In genomic region chr2:26964724-26965370, GRCm38 (mm10) we compare ENCODE assay signal across 8 mouse cellular contexts. TPM values are rescaled to one million over a fixed set of nuclear protein-coding genes. Genes with fewer than 3 reads are reported as not detected.
DNase-seq lines count a peak whose midpoint lies in the region; ATAC-seq and TF ChIP-seq lines count a peak whose summit lies in the region.

No protein-coding gene starts in this region.

- H3K4me2 ChIP-seq in embryonic facial prominence, embryonic 11.5 days (ENCODE audit: low read depth, low read length): peak overlapping the region; percentile 53
- peak overlapping the region; percentile 71 for H3K4me2 ChIP-seq in hindbrain, postnatal 0 days (ENCODE audit: low read depth, low read length)
- H3K4me2 ChIP-seq in midbrain, postnatal 0 days (ENCODE audit: low read depth, low read length, poor library complexity, severe bottlenecking): peak overlapping the region; percentile 79

- H3K4me3 ChIP-seq in liver, adult 2 months (ENCODE audit: insufficient read depth, low read depth, low read length): peak overlapping the region; percentile 77
- peak overlapping the region; percentile 80 for H3K4me3 ChIP-seq in embryonic facial prominence, embryonic 11.5 days (ENCODE audit: low read depth, low read length)
- peak overlapping the region; percentile 55 for H3K4me3 ChIP-seq in hindbrain, postnatal 0 days (ENCODE audit: low read length)
- peak overlapping the region; percentile 64 for H3K4me3 ChIP-seq in midbrain, postnatal 0 days (ENCODE audit: low read depth, low read length)

- WGBS in liver, adult 2 months: 12% methylated on average over 14 of the region's 14 CpGs
- WGBS in embryonic facial prominence, embryonic 11.5 days: 18% methylated on average over 14 of the region's 14 CpGs
- WGBS in hindbrain, postnatal 0 days: 21% methylated on average over 14 of the region's 14 CpGs
- 18% methylated on average over 14 of the region's 14 CpGs for WGBS in midbrain, postnatal 0 days

- H3K79me2 ChIP-seq in liver, adult 2 months (ENCODE audit: control insufficient read depth, insufficient read depth, low read length): peaks cover 4% of the 10 kb centered on the region; the same call in 1 of the 2 replicates

- H3K9me3 ChIP-seq in embryonic facial prominence, embryonic 11.5 days (replicated peaks; ENCODE audit: control insufficient read depth, low read length): no peaks in the 10 kb centered on the region
- no peaks in the 10 kb centered on the region for H3K9me3 ChIP-seq in hindbrain, postnatal 0 days (ENCODE audit: low read length)
- no peaks in the 10 kb centered on the region for H3K9me3 ChIP-seq in midbrain, postnatal 0 days (ENCODE audit: low read length)

- peaks cover 7% of the 10 kb centered on the region; the same call in 1 of the 2 replicates for H3K36me3 ChIP-seq in liver, adult 2 months (ENCODE audit: control insufficient read depth, insufficient read depth, low read length)
- H3K36me3 ChIP-seq in embryonic facial prominence, embryonic 11.5 days (replicated peaks; ENCODE audit: control insufficient read depth, insufficient read depth, low read depth, low read length): no peaks in the 10 kb centered on the region; the same call in 1 of the 2 replicates
- peaks cover 7% of the 10 kb centered on the region; the same call in 1 of the 2 replicates for H3K36me3 ChIP-seq in hindbrain, postnatal 0 days (ENCODE audit: insufficient read depth, low read length)
- peaks cover 6% of the 10 kb centered on the region; the same call in 1 of the 2 replicates for H3K36me3 ChIP-seq in midbrain, postnatal 0 days (ENCODE audit: insufficient read depth, low read length)

- DNase-seq in liver, adult 2 months (ENCODE audit: extremely low read depth, low read depth, low spot score): no peak
- no peak for DNase-seq in liver
- DNase-seq in embryonic facial prominence, embryonic 11.5 days (ENCODE audit: low spot score): no peak
- DNase-seq in hindbrain, postnatal 0 days (ENCODE audit: low spot score): no peak
- no peak for DNase-seq in midbrain, postnatal 0 days (ENCODE audit: low spot score)
- no peak for DNase-seq in spleen, postnatal 36 days (ENCODE audit: low spot score in 2 of 2)
- DNase-seq in c-Kit-positive CD71-positive TER-119-positive erythroid progenitor cells, embryonic 14.5 days (ENCODE audit: low spot score): no peak
- no peak for DNase-seq in ovary, adult 18-20 months (ENCODE audit: low spot score)

- H3K27me3 ChIP-seq in liver, adult 2 months (ENCODE audit: control insufficient read depth, insufficient read depth, low read length): no peaks in the 10 kb centered on the region
- no peaks in the 10 kb centered on the region for H3K27me3 ChIP-seq in embryonic facial prominence, embryonic 11.5 days (ENCODE audit: control insufficient read depth, insufficient read depth, low read length)
- no peaks in the 10 kb centered on the region for H3K27me3 ChIP-seq in hindbrain, postnatal 0 days (ENCODE audit: insufficient read depth, low read length)
- H3K27me3 ChIP-seq in midbrain, postnatal 0 days (ENCODE audit: insufficient read depth, low read length): no peaks in the 10 kb centered on the region

- ATAC-seq in embryonic facial prominence, embryonic 11.5 days (replicated peaks; ENCODE audit: insufficient number of reproducible peaks, low FRiP score, low TSS enrichment, low read depth): no peak; the same call in 1 of the 2 replicates
- ATAC-seq in hindbrain, postnatal 0 days: no peak
- peak; percentile 21 for ATAC-seq in midbrain, postnatal 0 days (ENCODE audit: low FRiP score)

- TF ChIP-seq CTCF in liver, adult 2 months (IDR thresholded peaks at IDR 0.05; ENCODE audit: low read depth, low read length): no peak
- TF ChIP-seq CTCF in hindbrain, postnatal 0 days (IDR thresholded peaks at IDR 0.05; ENCODE audit: low read depth): no peak
- TF ChIP-seq CTCF in midbrain, postnatal 0 days (IDR thresholded peaks at IDR 0.05): no peak

- peak overlapping the region; percentile 84 for H3K9ac ChIP-seq in liver, adult 2 months (ENCODE audit: low read depth, low read length)
- peak overlapping the region; percentile 88 for H3K9ac ChIP-seq in embryonic facial prominence, embryonic 11.5 days (replicated peaks; ENCODE audit: low read length)
- H3K9ac ChIP-seq in hindbrain, postnatal 0 days (replicated peaks; ENCODE audit: low read length): peak overlapping the region; percentile 64
- peak overlapping the region; percentile 60 for H3K9ac ChIP-seq in midbrain, postnatal 0 days (replicated peaks; ENCODE audit: low read length, poor library complexity, severe bottlenecking)

- TF ChIP-seq POLR2A in liver, adult 2 months (IDR thresholded peaks at IDR 0.05; ENCODE audit: extremely low read depth, insufficient read depth, low read length): no peak

- peaks cover 6% of the 10 kb centered on the region for H3K4me1 ChIP-seq in liver, adult 2 months (ENCODE audit: control insufficient read depth, insufficient read depth, low read length)
- H3K4me1 ChIP-seq in embryonic facial prominence, embryonic 11.5 days (ENCODE audit: control insufficient read depth, insufficient read depth, low read length): no peaks in the 10 kb centered on the region; the same call in 1 of the 2 replicates
- peaks cover 11% of the 10 kb centered on the region for H3K4me1 ChIP-seq in hindbrain, postnatal 0 days (ENCODE audit: insufficient read depth, low read length)
- peaks cover 16% of the 10 kb centered on the region for H3K4me1 ChIP-seq in midbrain, postnatal 0 days (ENCODE audit: insufficient read depth, low read length)

- peak overlapping the region; percentile 96 for H3K27ac ChIP-seq in liver, adult 2 months (replicated peaks; ENCODE audit: insufficient read depth, low read depth, low read length)
- H3K27ac ChIP-seq in embryonic facial prominence, embryonic 11.5 days (replicated peaks; ENCODE audit: low read depth, low read length): peak overlapping the region; percentile 98; the same call in 1 of the 2 replicates
- H3K27ac ChIP-seq in hindbrain, postnatal 0 days: peak overlapping the region; percentile 96
- peak overlapping the region; percentile 94 for H3K27ac ChIP-seq in midbrain, postnatal 0 days (ENCODE audit: low read depth, low read length)

RNA-seq across cellular contexts. Expression of gene Rexo4, which starts 0.7 kb away (rescaled TPM):
- 15.2 TPM in 2 replicates for total RNA-seq in liver, adult 2 months (2014; rRNA removed)
- 8.3 and 11.8 TPM in 2 replicates for polyA plus RNA-seq in liver, adult 2 months (2012; rRNA removed)
- polyA plus RNA-seq in embryonic facial prominence, embryonic 11.5 days (2014; fragmentation: Nextera tagmentation; extraction: Ambion mirVana): 50.6 and 51.9 TPM in 2 replicates
- total RNA-seq in hindbrain, postnatal 0 days (2014; rRNA removed): 35.3 and 38.0 TPM in 2 replicates
- 25.0 and 26.3 TPM in 2 replicates for polyA plus RNA-seq in hindbrain, postnatal 0 days (2015; fragmentation: Nextera tagmentation; extraction: Ambion mirVana)
- total RNA-seq in midbrain, postnatal 0 days (2014; rRNA removed): 39.1 and 41.8 TPM in 2 replicates
- 26.0 and 29.4 TPM in 2 replicates for polyA plus RNA-seq in midbrain, postnatal 0 days (2015; fragmentation: Nextera tagmentation; extraction: Ambion mirVana)

RNA-seq across cellular contexts. Expression of gene Adamts13, which starts 8.4 kb away (rescaled TPM):
- 5.6 and 8.3 TPM in 2 replicates for total RNA-seq in liver, adult 2 months (2014; rRNA removed)
- polyA plus RNA-seq in liver, adult 2 months (2012; rRNA removed): 5.8 and 11.2 TPM in 2 replicates
- polyA plus RNA-seq in embryonic facial prominence, embryonic 11.5 days (2014; fragmentation: Nextera tagmentation; extraction: Ambion mirVana): not detected in 2 replicates
- not detected in 2 replicates for total RNA-seq in hindbrain, postnatal 0 days (2014; rRNA removed)
- polyA plus RNA-seq in hindbrain, postnatal 0 days (2015; fragmentation: Nextera tagmentation; extraction: Ambion mirVana): not detected in 2 replicates
- total RNA-seq in midbrain, postnatal 0 days (2014; rRNA removed): 0.38 TPM in 1 of 2 replicates, not detected in the other
- 0.31 TPM in 1 of 2 replicates, not detected in the other for polyA plus RNA-seq in midbrain, postnatal 0 days (2015; fragmentation: Nextera tagmentation; extraction: Ambion mirVana)

RNA-seq across cellular contexts. Expression of gene Stkld1, which starts 31.0 kb away (rescaled TPM):
- total RNA-seq in liver, adult 2 months (2014; rRNA removed): 0.09 TPM in 1 of 2 replicates, not detected in the other
- polyA plus RNA-seq in liver, adult 2 months (2012; rRNA removed): 0.06 and 0.11 TPM in 2 replicates
- 0.28 TPM in 1 of 2 replicates, not detected in the other for polyA plus RNA-seq in embryonic facial prominence, embryonic 11.5 days (2014; fragmentation: Nextera tagmentation; extraction: Ambion mirVana)
- total RNA-seq in hindbrain, postnatal 0 days (2014; rRNA removed): not detected in 2 replicates
- polyA plus RNA-seq in hindbrain, postnatal 0 days (2015; fragmentation: Nextera tagmentation; extraction: Ambion mirVana): 0.23 and 0.33 TPM in 2 replicates
- 0.33 TPM in 1 of 2 replicates, not detected in the other for total RNA-seq in midbrain, postnatal 0 days (2014; rRNA removed)
- polyA plus RNA-seq in midbrain, postnatal 0 days (2015; fragmentation: Nextera tagmentation; extraction: Ambion mirVana): 0.11 and 0.17 TPM in 2 replicates

RNA-seq across cellular contexts. Expression of gene Surf4, which starts 31.1 kb away (rescaled TPM):
- 135 and 193 TPM in 2 replicates for total RNA-seq in liver, adult 2 months (2014; rRNA removed)
- polyA plus RNA-seq in liver, adult 2 months (2012; rRNA removed): 318 and 322 TPM in 2 replicates
- polyA plus RNA-seq in embryonic facial prominence, embryonic 11.5 days (2014; fragmentation: Nextera tagmentation; extraction: Ambion mirVana): 162 and 165 TPM in 2 replicates
- total RNA-seq in hindbrain, postnatal 0 days (2014; rRNA removed): 126 TPM in 2 replicates
- 97.8 and 107 TPM in 2 replicates for polyA plus RNA-seq in hindbrain, postnatal 0 days (2015; fragmentation: Nextera tagmentation; extraction: Ambion mirVana)
- 108 and 120 TPM in 2 replicates for total RNA-seq in midbrain, postnatal 0 days (2014; rRNA removed)
- 101 and 102 TPM in 2 replicates for polyA plus RNA-seq in midbrain, postnatal 0 days (2015; fragmentation: Nextera tagmentation; extraction: Ambion mirVana)

RNA-seq across cellular contexts. Expression of gene Cacfd1, which starts 44.9 kb away (rescaled TPM):
- total RNA-seq in liver, adult 2 months (2014; rRNA removed): 17.7 and 21.5 TPM in 2 replicates
- 48.1 and 58.0 TPM in 2 replicates for polyA plus RNA-seq in liver, adult 2 months (2012; rRNA removed)
- polyA plus RNA-seq in embryonic facial prominence, embryonic 11.5 days (2014; fragmentation: Nextera tagmentation; extraction: Ambion mirVana): 66.2 and 68.9 TPM in 2 replicates
- total RNA-seq in hindbrain, postnatal 0 days (2014; rRNA removed): 50.1 and 50.4 TPM in 2 replicates
- 89.1 and 90.6 TPM in 2 replicates for polyA plus RNA-seq in hindbrain, postnatal 0 days (2015; fragmentation: Nextera tagmentation; extraction: Ambion mirVana)
- 52.8 and 63.0 TPM in 2 replicates for total RNA-seq in midbrain, postnatal 0 days (2014; rRNA removed)
- polyA plus RNA-seq in midbrain, postnatal 0 days (2015; fragmentation: Nextera tagmentation; extraction: Ambion mirVana): 97.1 and 98.8 TPM in 2 replicates
